Mouse (Mus musculus) heart, embryonic 11.5 days (tissue): ENCODE data around the gene Zan. TPM values are rescaled to one million over a fixed set of nuclear protein-coding genes. Genes with fewer than 3 reads are reported as not detected.

Experiments used
- ATAC-seq: fragments of 200-750 bp; cut with Nextera tagmentation; replicated peaks from 2 replicates; pipeline ENCODE4 v1.8.0; 2017; ENCODE audit warnings: moderate library complexity; ENCODE audit not compliant: insufficient number of reproducible peaks, low FRiP score, low TSS enrichment
- H3K27ac ChIP-seq: fragments of 300-500 bp; sonication (generic); 2 replicates; pipeline ENCODE4 v1.5.1; 2014; ENCODE audit warnings: mild to moderate bottlenecking, low read depth, low read length
- H3K27me3 ChIP-seq: fragments of 300-500 bp; sonication (generic); 2 replicates; pipeline ENCODE4 v1.6.1; 2014; ENCODE audit warnings: mild to moderate bottlenecking, low read length, mixed read lengths; ENCODE audit not compliant: control insufficient read depth, insufficient read depth
- H3K36me3 ChIP-seq: fragments of 300-500 bp; sonication (generic); 2 replicates; pipeline ENCODE4 v1.6.1; 2014; ENCODE audit warnings: mild to moderate bottlenecking, low read length, moderate library complexity, mixed read lengths; ENCODE audit not compliant: control insufficient read depth, insufficient read depth
- H3K4me1 ChIP-seq: fragments of 300-500 bp; sonication (generic); 2 replicates; pipeline ENCODE4 v1.6.1; 2014; ENCODE audit warnings: low read length; ENCODE audit not compliant: control insufficient read depth, insufficient read depth
- H3K4me2 ChIP-seq: fragments of 300-500 bp; sonication (generic); 2 replicates; pipeline ENCODE4 v1.6.1; 2014; ENCODE audit warnings: mild to moderate bottlenecking, moderate library complexity
- H3K4me3 ChIP-seq: fragments of 300-500 bp; sonication (generic); 2 replicates; pipeline ENCODE4 v1.5.1; 2014; ENCODE audit warnings: low read depth, low read length
- H3K9ac ChIP-seq: fragments of 300-500 bp; sonication (generic); 2 replicates; pipeline ENCODE4 v1.6.1; 2014; ENCODE audit warnings: mild to moderate bottlenecking, low read depth, low read length, moderate library complexity
- H3K9me3 ChIP-seq: fragments of 300-500 bp; sonication (generic); replicated peaks from 2 replicates; pipeline ENCODE4 v1.6.1; 2016; ENCODE audit warnings: low read length; ENCODE audit not compliant: control insufficient read depth
- WGBS: fragments of 180-500 bp; shearing (Covaris S2); extraction: QIAGEN DNeasy Blood & Tissue Kit; methylation state at CpG from one replicate; pipeline ENCODE4 v1.1.7; 2014; ENCODE audit not compliant: insufficient replicate concordance; 5-methylcytosine and 5-hydroxymethylcytosine counted together
- polyA plus RNA-seq: library from polyadenylated mRNA; unstranded; fragments of >200 nt; fragmentation: Nextera tagmentation; extraction: Ambion mirVana; gene quantifications from 2 replicates; pipeline ENCODE4 v1.2.1, GENCODE M21; 2014

The Zan gene
- polyA plus RNA-seq, 1 experiment from 2014 or later: 0.11 TPM

DNA sequence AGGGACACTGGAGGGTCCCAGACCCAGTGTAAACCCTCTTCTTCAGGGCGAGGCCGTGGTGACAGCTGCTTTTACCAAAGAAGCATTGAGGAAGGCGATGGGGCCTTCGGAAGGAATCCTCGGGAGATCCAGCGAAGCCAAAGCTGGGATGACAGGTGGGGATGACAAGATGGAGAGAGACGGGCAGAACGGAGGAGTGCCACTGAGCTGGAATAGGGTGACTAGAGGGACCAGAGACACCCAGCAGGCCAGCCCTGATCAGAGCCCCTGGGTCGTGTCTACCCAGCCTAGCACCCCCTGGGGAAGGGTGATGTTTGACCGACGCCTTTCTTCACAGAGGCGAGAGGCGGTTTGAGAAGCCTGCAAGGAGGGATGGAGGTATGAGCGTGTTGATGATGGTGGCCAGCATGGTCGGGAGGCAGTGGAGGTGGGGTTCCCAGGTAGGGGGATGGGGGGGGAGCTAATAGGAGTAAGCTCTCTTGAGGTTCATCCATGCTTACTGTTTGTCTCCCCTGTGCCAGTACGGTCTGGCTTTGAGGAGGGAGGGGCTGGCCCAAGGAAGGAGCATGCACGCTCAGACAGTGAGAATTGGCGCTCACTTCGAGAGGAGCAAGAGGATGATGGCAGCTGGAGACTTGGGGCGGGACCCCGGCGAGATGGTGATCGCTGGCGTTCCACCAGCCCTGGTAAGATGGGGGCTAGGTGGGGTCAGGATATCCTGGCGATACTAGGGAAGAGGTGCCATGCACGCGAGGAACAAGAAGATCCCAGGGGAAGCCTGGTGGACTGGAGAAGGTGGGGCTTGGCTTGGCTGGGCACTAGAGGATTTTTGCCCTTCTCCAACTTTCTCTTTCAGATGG, 43.1 kb upstream of the Zan start:
- H3K4me3 ChIP-seq: no peak overlapping the region
- 91% methylated on average over 27 of the region's 27 CpGs for WGBS
- peaks cover 58% of the 10 kb centered on the region for H3K36me3 ChIP-seq
- no peaks in the 10 kb centered on the region for H3K27me3 ChIP-seq
- no peaks in the 10 kb centered on the region for H3K4me1 ChIP-seq
- no peaks in the 10 kb centered on the region for H3K9me3 ChIP-seq
- no peak overlapping the region for H3K27ac ChIP-seq
- no peak overlapping the region for H3K4me2 ChIP-seq
- ATAC-seq: no peak
- H3K9ac ChIP-seq: no peak overlapping the region

DNA sequence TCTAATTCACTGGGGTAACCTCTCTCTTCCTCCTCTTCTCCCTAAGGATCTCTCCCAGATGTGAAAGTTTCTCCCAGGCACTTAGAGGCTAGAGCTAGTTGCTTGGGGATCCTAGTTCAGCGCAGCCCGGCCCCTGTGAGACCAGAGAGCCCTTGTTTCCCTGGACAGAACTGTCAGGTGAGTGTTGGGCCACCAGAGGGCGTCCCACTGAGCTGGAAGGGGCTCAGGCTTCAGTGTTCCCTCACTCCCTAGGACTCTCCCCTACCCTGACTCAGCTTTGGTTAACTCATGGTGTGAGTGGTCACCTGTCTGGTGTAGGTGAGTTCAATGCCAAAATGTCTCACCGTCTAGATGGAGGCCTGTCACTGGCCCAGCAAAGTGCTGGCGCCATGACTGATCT, 41.6 kb upstream of the Zan start, which contains the start of gene Gigyf1:
Gene Gigyf1, plus strand, starts transcription at position 113 of the 400 bp plus-strand sequence.
- H3K4me2 ChIP-seq: no peak within 1 kb of the TSS
- WGBS: 74% methylated on average over 5 of the region's 5 CpGs
- peaks cover 5% of the 10 kb centered on the region; the same call in 1 of the 2 replicates for H3K4me1 ChIP-seq
- no peaks in the 10 kb centered on the region for H3K9me3 ChIP-seq
- no peak within 1 kb of the TSS for H3K9ac ChIP-seq
- peaks cover 43% of the 10 kb centered on the region for H3K36me3 ChIP-seq
- no peak within 1 kb of the TSS for H3K27ac ChIP-seq
- ATAC-seq: 0 out of 2 replicates have a peak, but pooled peaks have one; percentile 7
- H3K4me3 ChIP-seq: no peak within 1 kb of the TSS
- no peaks in the 10 kb centered on the region for H3K27me3 ChIP-seq

DNA sequence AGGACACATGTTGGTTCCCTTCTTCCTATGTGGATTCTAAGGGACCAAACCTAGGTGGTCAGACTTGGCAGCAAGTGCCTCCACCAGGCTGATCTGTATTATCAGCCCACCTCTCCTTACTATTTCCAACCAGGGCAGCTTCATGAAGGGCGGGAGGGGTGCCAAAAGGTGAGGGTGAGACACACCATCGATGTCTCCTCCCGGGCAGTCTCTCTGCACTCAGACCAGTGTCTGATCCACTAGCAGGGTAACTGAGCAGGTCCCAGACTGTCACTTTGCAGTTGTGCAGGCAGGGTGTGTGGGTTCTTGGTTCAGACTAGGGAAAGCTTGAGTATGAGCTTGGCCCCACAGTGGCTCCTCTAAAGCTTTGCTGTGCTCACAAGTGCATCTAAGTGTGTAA, 37.9 kb upstream of the Zan start:
- Histone ChIP-seq H3K27ac (no peak overlapping the region), H3K4me3 (no peak overlapping the region), H3K4me1 (peaks cover 23% of the 10 kb centered on the region), H3K9me3 (no peaks in the 10 kb centered on the region), H3K4me2 (no peak overlapping the region), H3K9ac (no peak overlapping the region), H3K36me3 (peaks cover 12% of the 10 kb centered on the region), H3K27me3 (no peaks in the 10 kb centered on the region)
- ATAC-seq: no peak
- WGBS: 79% methylated on average over 3 of the region's 3 CpGs

- Histone ChIP-seq H3K4me2 (no peak overlapping the region), H3K27ac (no peak overlapping the region), H3K9ac (no peak overlapping the region), H3K4me1 (peaks cover 23% of the 10 kb centered on the region), H3K36me3 (peaks cover 6% of the 10 kb centered on the region; the same call in 1 of the 2 replicates), H3K4me3 (no peak overlapping the region), H3K27me3 (no peaks in the 10 kb centered on the region), H3K9me3 (no peaks in the 10 kb centered on the region)
- 87% methylated on average over 12 of the region's 12 CpGs for WGBS
- no peak for ATAC-seq
Observed at GRCm38 (mm10) chr5:137513951-137514721, 37.3 kb upstream of the Zan start.

- H3K9ac ChIP-seq: no peak overlapping the region
- H3K9me3 ChIP-seq: no peaks in the 10 kb centered on the region
- no peak overlapping the region for H3K27ac ChIP-seq
- WGBS: 78% methylated on average over 11 of the region's 11 CpGs
- H3K27me3 ChIP-seq: no peaks in the 10 kb centered on the region
- H3K36me3 ChIP-seq: no peaks in the 10 kb centered on the region
- ATAC-seq: no peak
- H3K4me3 ChIP-seq: no peak overlapping the region
- no peak overlapping the region for H3K4me2 ChIP-seq
- H3K4me1 ChIP-seq: peaks cover 23% of the 10 kb centered on the region
Observed at GRCm38 (mm10) chr5:137512847-137513794, 36.3 kb upstream of the Zan start.

DNA sequence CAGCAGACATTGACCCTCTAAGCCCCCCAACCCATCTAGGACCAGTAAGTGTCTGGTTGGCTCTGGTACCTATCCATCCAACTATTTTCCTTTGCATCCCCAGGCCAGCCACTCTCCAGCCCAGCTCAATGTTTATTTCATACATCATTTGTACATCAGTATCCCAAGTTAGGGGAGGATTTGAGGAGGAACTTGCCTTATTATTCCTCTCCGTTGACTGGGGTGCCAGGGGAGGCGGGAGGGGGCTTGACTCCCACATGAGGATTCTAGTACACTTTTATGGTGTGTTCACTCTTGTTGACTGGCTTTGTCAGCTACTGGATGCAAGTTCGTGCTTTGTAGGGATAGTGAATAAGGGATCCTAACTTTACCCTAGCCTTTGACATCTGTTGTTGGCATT, 34.8 kb upstream of the Zan start:
- Histone ChIP-seq H3K4me1 (peaks cover 23% of the 10 kb centered on the region), H3K27me3 (no peaks in the 10 kb centered on the region), H3K36me3 (no peaks in the 10 kb centered on the region), H3K9ac (no peak overlapping the region), H3K4me2 (peak overlapping the region; percentile 95), H3K9me3 (no peaks in the 10 kb centered on the region), H3K27ac (no peak overlapping the region), H3K4me3 (peak overlapping the region; percentile 89)
- ATAC-seq: no peak
- WGBS: 78% methylated on average over 3 of the region's 3 CpGs

GRCm38 (mm10) chr5:137510573-137511390, 33.9 kb upstream of the Zan start:
- H3K4me3 ChIP-seq: peak overlapping the region; percentile 89
- H3K9me3 ChIP-seq: no peaks in the 10 kb centered on the region
- H3K27me3 ChIP-seq: no peaks in the 10 kb centered on the region
- peak overlapping the region; percentile 99 for H3K9ac ChIP-seq
- under 1% methylated on average over 36 of the region's 83 CpGs for WGBS
- no peaks in the 10 kb centered on the region for H3K36me3 ChIP-seq
- peak; percentile 55 for ATAC-seq
- H3K4me1 ChIP-seq: peaks cover 23% of the 10 kb centered on the region
- H3K4me2 ChIP-seq: peak overlapping the region; percentile 95
- H3K27ac ChIP-seq: peak overlapping the region; percentile 78
